Mouse (Mus musculus): ENCODE measurements at regions not wholly inside any gene's neighbourhood (a gene's known extent, or its start where the extent isn't known, plus 50 kb on each side); places are given as distances from the start of the nearest gene placed in this dataset.

DNA sequence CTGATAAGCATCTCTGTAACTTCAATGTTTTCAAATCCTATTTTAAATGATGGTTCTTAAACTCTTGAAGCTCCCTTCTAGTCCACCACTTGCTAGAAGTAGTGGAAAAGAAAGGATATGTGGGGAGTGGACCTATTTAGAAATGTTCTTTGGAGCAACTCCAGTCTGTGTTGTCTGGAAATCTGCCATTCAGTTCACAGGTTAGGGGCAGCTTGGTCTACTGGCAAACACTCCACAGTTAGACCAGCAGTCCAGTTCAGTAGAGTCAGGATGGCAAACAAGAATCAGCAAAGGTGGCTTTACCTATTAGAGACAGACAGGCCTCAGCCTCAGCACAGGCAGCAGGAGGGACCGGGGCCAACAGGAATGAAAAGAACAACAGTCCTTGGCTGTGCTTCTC, 67.3 kb upstream of the Dpyd start:
- no peak for DNase-seq (ENCODE audit: low spot score)

DNA sequence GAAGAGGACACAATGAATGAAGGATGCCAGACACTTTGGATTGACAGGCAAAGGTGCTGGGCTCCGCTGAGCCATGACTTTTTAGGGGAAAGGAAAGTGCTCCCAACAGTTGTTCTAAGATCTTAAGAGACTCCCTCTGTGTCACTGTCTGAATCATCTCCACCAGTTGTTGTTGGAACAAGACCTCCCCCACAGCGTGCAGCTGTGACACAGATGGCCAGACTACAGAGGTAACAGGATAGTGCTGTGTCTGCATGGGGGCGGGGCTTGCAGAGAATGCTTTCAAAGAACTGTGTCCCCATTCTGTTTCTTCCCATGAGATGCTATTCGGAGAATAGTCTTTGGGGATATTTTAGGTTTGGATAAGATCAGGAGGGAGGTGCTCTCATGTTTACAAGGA, 61.7 kb upstream of the Dpyd start:
- DNase-seq (ENCODE audit: low spot score): no peak

DNA sequence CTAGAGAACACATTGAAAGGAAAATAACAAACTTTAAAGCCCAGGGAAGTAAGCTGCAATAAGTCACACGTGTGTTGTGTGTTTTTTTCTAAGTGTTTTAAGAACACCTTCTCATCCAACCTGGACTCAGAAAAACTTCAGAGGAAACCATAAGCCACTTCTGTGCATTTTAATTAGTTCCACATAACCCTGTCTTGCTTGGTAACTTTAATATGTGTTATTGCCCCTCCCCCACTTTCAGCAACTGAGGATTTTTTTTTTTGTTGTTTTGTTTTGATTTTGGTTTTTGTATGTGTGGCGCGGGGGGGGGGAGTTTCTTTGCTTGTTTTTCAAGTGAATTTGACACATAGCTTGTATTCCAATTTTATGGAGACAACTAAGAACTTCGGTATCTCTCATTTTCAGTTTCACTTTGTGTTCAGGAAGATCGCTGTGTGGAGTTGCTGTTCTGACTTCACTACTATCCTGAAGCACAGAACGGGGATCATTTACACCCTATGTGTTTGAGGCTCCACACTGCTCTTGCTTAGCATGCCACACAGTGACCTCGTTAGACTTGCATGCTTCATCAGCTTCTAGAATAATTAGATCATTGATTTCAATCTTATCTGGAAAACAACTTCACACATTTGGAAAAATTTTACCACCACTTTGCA, 54.2 kb upstream of the Dpyd start:
- DNase-seq (ENCODE audit: low spot score): no peak

- DNase-seq (ENCODE audit: low spot score): no peak
These were observed 51.1 kb upstream of the Dpyd start for GRCm38 (mm10) chr3:118510837-118511236.

DNA sequence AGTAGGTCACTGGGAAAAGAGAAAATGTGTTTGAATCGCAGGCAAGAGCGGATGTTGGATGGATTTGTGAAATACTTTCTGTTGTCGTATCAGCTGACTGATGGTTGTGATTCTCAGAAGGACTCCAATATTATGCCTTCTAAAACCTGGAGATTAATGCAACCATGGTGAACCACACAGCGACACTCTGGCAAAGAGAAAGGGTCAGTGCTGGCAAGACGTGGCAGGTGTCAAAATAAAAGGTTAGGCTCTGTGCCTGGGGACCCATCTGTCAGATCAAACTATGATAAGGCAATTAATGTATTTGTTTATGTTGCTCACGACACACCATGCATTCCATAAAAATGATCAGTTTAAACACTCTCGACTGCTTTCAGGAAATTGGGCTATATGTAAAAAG, 50.0 kb upstream of the Dpyd start:
- DNase-seq (ENCODE audit: low spot score): no peak

Data from lung, postnatal 25 days (tissue).